Mouse (Mus musculus) ES-Bruce4 (cell line): ENCODE data around the gene Dbnl. TPM values are rescaled to one million over a fixed set of nuclear protein-coding genes. Genes with fewer than 3 reads are reported as not detected.

Experiments
- H3K27ac ChIP-seq: 2 replicates; pipeline ENCODE4 v1.5.1; 2012; ENCODE audit warnings: low read length, inconsistent platforms; ENCODE audit not compliant: insufficient read depth
- H3K27me3 ChIP-seq: 2 replicates; pipeline ENCODE4 v1.6.1; 2012; ENCODE audit warnings: mild to moderate bottlenecking, low read length, inconsistent platforms; ENCODE audit not compliant: control insufficient read depth, poor library complexity, insufficient read depth, severe bottlenecking
- H3K36me3 ChIP-seq: 2 replicates; pipeline ENCODE4 v1.6.1; 2012; ENCODE audit warnings: inconsistent platforms, mild to moderate bottlenecking, low read length, moderate library complexity; ENCODE audit not compliant: control insufficient read depth, poor library complexity, insufficient read depth, severe bottlenecking
- H3K4me1 ChIP-seq: one replicate; pipeline ENCODE4 v1.8.1; 2011; ENCODE audit warnings: low read length; ENCODE audit not compliant: control insufficient read depth, insufficient read depth
- H3K4me3 ChIP-seq: 2 replicates; pipeline ENCODE4 v1.5.1; 2011; ENCODE audit warnings: low read depth, mild to moderate bottlenecking, low read length
- H3K9ac ChIP-seq: 2 replicates; pipeline ENCODE4 v1.6.1; 2012; ENCODE audit warnings: low read depth, mild to moderate bottlenecking, inconsistent platforms; ENCODE audit not compliant: poor library complexity, severe bottlenecking
- H3K9me3 ChIP-seq: replicated peaks from 2 replicates; pipeline ENCODE4 v1.6.1; 2012; ENCODE audit warnings: mild to moderate bottlenecking, low read length, inconsistent platforms; ENCODE audit not compliant: control insufficient read depth, poor library complexity, insufficient read depth, severe bottlenecking
- CTCF ChIP-seq: IDR thresholded peaks from one replicate; pipeline ENCODE4 v1.8.1; 2011; ENCODE audit warnings: low read depth, low read length
- EP300 ChIP-seq: IDR thresholded peaks from 2 replicates; pipeline ENCODE4 v1.6.1; 2011; ENCODE audit warnings: low read depth, low read length; ENCODE audit not compliant: insufficient read depth
- POLR2A ChIP-seq: IDR thresholded peaks from one replicate; pipeline ENCODE4 v1.8.1; 2011; ENCODE audit warnings: low read length; ENCODE audit not compliant: insufficient read depth
- polyA plus RNA-seq: library from polyadenylated mRNA; stranded (reverse); fragments of >200 nt; gene quantifications from 2 replicates; pipeline ENCODE4 v1.2.4, GENCODE M21; 2011; ENCODE audit warnings: low read depth; ENCODE audit not compliant: missing spikeins, insufficient read depth, insufficient read length

The Dbnl gene
- polyA plus RNA-seq, 1 experiment, result 27.4 TPM

DNA sequence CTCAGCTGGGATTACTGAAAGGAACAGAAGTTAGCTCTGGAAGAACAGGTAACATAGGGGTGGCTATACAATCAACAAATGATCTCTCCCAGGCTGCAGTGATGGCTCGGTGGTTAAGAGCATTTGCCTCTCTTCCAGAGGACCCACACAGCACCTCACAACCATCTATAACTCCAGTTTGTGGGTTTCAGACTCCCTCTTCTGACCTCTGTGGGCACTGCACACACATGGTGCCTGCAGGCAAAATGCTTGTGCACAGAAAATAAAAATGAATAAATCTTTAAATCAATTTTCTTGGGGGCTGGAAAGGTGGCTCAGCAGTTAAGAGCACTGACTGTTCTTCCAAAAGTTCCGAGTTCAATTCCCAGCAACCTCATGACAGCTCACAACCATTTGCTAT is 9.8 kb upstream of the Dbnl start:
- peak; percentile 46 for TF ChIP-seq CTCF
- TF ChIP-seq EP300, result no peak
- TF ChIP-seq POLR2A, result no peak
- no peaks in the 10 kb centered on the region for H3K9me3 ChIP-seq
- no peak overlapping the region for H3K9ac ChIP-seq
- no peaks in the 10 kb centered on the region for H3K27me3 ChIP-seq
- peaks cover 2% of the 10 kb centered on the region; the same call in 1 of the 2 replicates for H3K36me3 ChIP-seq
- H3K4me1 ChIP-seq, result no peaks in the 10 kb centered on the region
- no peak overlapping the region for H3K4me3 ChIP-seq
- H3K27ac ChIP-seq, result no peak overlapping the region

GRCm38 (mm10) chr11:5780035-5780499 is 8.2 kb upstream of the Dbnl start:
- Histone ChIP-seq H3K9ac (no peak overlapping the region), H3K4me3 (no peak overlapping the region), H3K27ac (no peak overlapping the region), H3K4me1 (no peaks in the 10 kb centered on the region), H3K36me3 (peaks cover 2% of the 10 kb centered on the region; the same call in 1 of the 2 replicates), H3K9me3 (no peaks in the 10 kb centered on the region), H3K27me3 (no peaks in the 10 kb centered on the region)
- TF ChIP-seq POLR2A, result no peak
- TF ChIP-seq CTCF, result no peak
- TF ChIP-seq EP300, result no peak

DNA sequence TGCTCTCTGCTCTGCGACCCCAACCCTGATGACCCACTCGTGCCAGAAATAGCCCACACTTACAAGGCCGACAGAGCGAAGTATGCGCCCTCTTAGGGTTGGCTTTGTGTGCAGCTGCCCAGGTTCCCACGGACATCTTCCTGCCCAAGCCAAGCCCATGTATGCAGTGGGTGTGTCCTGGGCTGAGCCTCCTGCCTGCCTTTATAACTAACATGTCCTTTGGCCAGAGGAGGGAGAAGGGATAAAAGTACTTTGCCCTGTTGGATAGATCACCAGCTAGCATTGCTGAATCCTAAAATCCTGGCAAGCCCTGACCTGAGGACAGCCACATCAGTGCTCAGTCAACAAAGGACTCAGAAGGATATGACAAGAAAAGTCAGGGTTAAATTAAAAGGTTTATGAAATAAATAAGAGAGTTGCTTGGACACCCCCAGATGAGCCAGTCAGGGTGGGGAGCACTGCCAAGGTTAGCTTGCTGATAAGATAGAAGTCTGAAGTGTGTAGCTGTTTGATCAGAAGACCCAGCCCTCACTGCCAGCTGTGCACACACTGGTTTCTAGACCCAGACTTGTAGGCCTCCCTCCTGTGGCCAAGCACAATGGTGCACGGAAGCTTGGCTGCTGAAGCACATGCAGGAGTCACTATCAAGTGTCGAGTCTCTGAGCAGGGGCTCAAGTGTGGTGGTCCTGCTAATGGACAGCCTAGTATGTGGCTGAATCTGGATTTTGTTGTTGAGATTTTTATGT is 5.9 kb upstream of the Dbnl start:
- Histone ChIP-seq H3K27me3 (no peaks in the 10 kb centered on the region), H3K9ac (no peak overlapping the region), H3K36me3 (peaks cover 2% of the 10 kb centered on the region; the same call in 1 of the 2 replicates), H3K27ac (no peak overlapping the region), H3K9me3 (no peaks in the 10 kb centered on the region), H3K4me1 (no peaks in the 10 kb centered on the region), H3K4me3 (no peak overlapping the region)
- TF ChIP-seq POLR2A, result no peak
- peak; percentile 20 for TF ChIP-seq CTCF

DNA sequence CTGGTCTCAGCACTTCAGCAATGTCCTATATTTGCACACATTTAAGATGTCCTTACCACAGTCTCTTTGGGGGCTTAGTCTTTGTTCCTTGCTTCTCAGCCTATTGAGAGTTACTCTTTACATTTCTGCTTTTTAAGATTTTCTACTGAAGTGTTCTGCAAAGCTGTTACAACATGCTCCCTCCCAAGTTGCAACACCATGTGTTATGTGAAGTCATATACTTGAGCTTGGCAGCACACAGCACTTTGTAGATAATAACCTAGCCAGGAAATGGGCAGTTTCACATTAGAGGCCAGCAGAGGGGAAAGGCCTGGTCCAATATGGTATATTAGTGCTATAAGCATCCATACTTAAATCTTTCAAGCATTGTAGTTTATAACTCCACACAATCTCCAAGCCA is 2.6 kb upstream of the Dbnl start:
- TF ChIP-seq CTCF (no peak), EP300 (no peak), POLR2A (no peak)
- H3K4me3 ChIP-seq, result no peak overlapping the region
- no peaks in the 10 kb centered on the region for H3K27me3 ChIP-seq
- no peaks in the 10 kb centered on the region for H3K4me1 ChIP-seq
- peaks cover 2% of the 10 kb centered on the region for H3K36me3 ChIP-seq
- no peak overlapping the region for H3K27ac ChIP-seq
- no peaks in the 10 kb centered on the region for H3K9me3 ChIP-seq
- no peak overlapping the region for H3K9ac ChIP-seq

GRCm38 (mm10) chr11:5787671-5788055 is 625 bp upstream of the Dbnl start:
- Histone ChIP-seq H3K4me3 (peak overlapping the region; percentile 85), H3K36me3 (peaks cover 8% of the 10 kb centered on the region), H3K27ac (peak overlapping the region; percentile 23; the same call in 1 of the 2 replicates), H3K9me3 (no peaks in the 10 kb centered on the region), H3K9ac (peak overlapping the region; percentile 61), H3K27me3 (no peaks in the 10 kb centered on the region), H3K4me1 (no peaks in the 10 kb centered on the region)
- TF ChIP-seq POLR2A (no peak), EP300 (no peak), CTCF (no peak)

GRCm38 (mm10) chr11:5789071-5789753 is 924 bp downstream of the Dbnl start:
- H3K4me3 ChIP-seq, result peak overlapping the region; percentile 74
- peak overlapping the region; percentile 61 for H3K9ac ChIP-seq
- H3K36me3 ChIP-seq, result peaks cover 8% of the 10 kb centered on the region
- no peaks in the 10 kb centered on the region for H3K27me3 ChIP-seq
- H3K27ac ChIP-seq, result peak overlapping the region; percentile 18; the same call in 1 of the 2 replicates
- TF ChIP-seq CTCF (peak; percentile 10), POLR2A (no peak)
- H3K9me3 ChIP-seq, result no peaks in the 10 kb centered on the region
- no peaks in the 10 kb centered on the region for H3K4me1 ChIP-seq
